ENCODE assay signal across 26 mouse cellular contexts in the genomic region with DNA sequence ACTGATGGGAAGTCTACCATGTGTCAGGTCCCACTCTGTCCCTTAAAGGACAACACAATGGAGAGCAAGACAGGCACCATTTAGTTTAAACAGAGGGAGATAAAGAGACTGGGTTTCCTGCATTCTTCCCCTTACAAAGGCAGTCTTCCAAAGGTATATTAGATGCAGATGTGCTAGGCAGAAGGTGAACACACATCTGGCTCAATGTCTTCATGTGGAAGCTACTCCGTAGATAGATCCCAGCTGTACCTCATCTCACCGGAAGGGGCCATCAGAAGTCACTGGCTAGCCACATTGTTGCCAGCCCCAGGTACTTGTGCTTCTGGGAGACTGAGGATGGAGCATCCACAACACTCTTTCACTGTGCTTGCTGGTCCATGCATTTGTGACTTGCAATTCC.
"Had no signal": no experiment of that assay in that cellular context is flagged by ENCODE, and none has a peak within 500 bp of the region (broad histone marks: within the 10 kb centered on the region; RNA-seq: fewer than 3 reads in every experiment).

No protein-coding gene starts in this region.

- H3K36me3 ChIP-seq: heart, embryonic 10.5 days; heart, embryonic 12.5 days; hindbrain, embryonic 10.5 days; hindbrain, embryonic 12.5 days; intestine, embryonic 15.5 days; kidney, embryonic 15.5 days; limb, embryonic 13.5 days; limb, embryonic 15.5 days; liver, embryonic 12.5 days had no signal

- H3K27ac ChIP-seq: heart, embryonic 10.5 days; hindbrain, embryonic 10.5 days; hindbrain, embryonic 12.5 days; hindbrain, embryonic 14.5 days; intestine, embryonic 15.5 days; kidney, embryonic 15.5 days; kidney, postnatal 0 days; limb, embryonic 13.5 days; limb, embryonic 15.5 days; liver, embryonic 12.5 days had no signal

- H3K9ac ChIP-seq: heart, embryonic 12.5 days; hindbrain, embryonic 12.5 days; hindbrain, embryonic 14.5 days; intestine, embryonic 15.5 days; kidney, embryonic 15.5 days; limb, embryonic 13.5 days; limb, embryonic 15.5 days; liver, embryonic 12.5 days had no signal

- H3K4me1 ChIP-seq: intestine, embryonic 15.5 days; liver, embryonic 12.5 days had no signal

- H3K27me3 ChIP-seq: heart, embryonic 12.5 days; hindbrain, embryonic 12.5 days; intestine, embryonic 15.5 days; kidney, embryonic 15.5 days; limb, embryonic 13.5 days; limb, embryonic 15.5 days; liver, embryonic 12.5 days had no signal

- DNase-seq: gastrocnemius, postnatal 10 days; gastrocnemius, postnatal 25 days; heart, adult 18-20 months; heart, postnatal 10 days; heart, postnatal 4 days; kidney, adult 18-20 months; kidney, adult 8-10 months; kidney, postnatal 14 days; kidney, postnatal 36 days; layer of hippocampus, adult 9-11 months; layer of hippocampus, postnatal 36 days; left cerebral cortex, postnatal 4 days had no signal

- H3K9me3 ChIP-seq: heart, embryonic 10.5 days; heart, embryonic 12.5 days; hindbrain, embryonic 10.5 days; hindbrain, embryonic 12.5 days; intestine, embryonic 15.5 days; kidney, embryonic 15.5 days; limb, embryonic 13.5 days; limb, embryonic 15.5 days; liver, embryonic 12.5 days had no signal

- H3K4me3 ChIP-seq: heart, embryonic 10.5 days; heart, embryonic 12.5 days; hindbrain, embryonic 10.5 days; hindbrain, embryonic 12.5 days; intestine, embryonic 15.5 days; kidney, embryonic 15.5 days; limb, embryonic 13.5 days; limb, embryonic 15.5 days; liver, embryonic 12.5 days had no signal

- ATAC-seq: hindbrain, embryonic 16.5 days; inflammation-experienced regulatory T-cells, adult 6 months; intestine, embryonic 15.5 days; intestine, postnatal 0 days; liver, embryonic 12.5 days had no signal

- H3K4me2 ChIP-seq: heart, embryonic 12.5 days; hindbrain, embryonic 12.5 days; hindbrain, embryonic 14.5 days; intestine, embryonic 15.5 days; kidney, embryonic 15.5 days; limb, embryonic 13.5 days; limb, embryonic 15.5 days; liver, embryonic 12.5 days had no signal
